Mouse (Mus musculus) hindbrain, embryonic 12.5 days (tissue): ENCODE results near the gene Stim1. TPM values are rescaled to one million over a fixed set of nuclear protein-coding genes. Genes with fewer than 3 reads are reported as not detected.
"Not testable (repeated sequence)": the region's sequence is repeated elsewhere in the genome, so short reads cannot be mapped to it uniquely, and the experiment has no call there.

Experiments used
- ATAC-seq: fragments of 200-750 bp; cut with Nextera tagmentation; 2 replicates; pipeline ENCODE4 v1.8.0; 2017; ENCODE audit warnings: moderate TSS enrichment; ENCODE audit not compliant: low FRiP score
- H3K27ac ChIP-seq: fragments of 300-500 bp; sonication (generic); 2 replicates; pipeline ENCODE4 v1.5.1; 2016; ENCODE audit warnings: mild to moderate bottlenecking
- H3K27me3 ChIP-seq: fragments of 300-500 bp; sonication (generic); 2 replicates; pipeline ENCODE4 v1.6.1; 2016; ENCODE audit warnings: mild to moderate bottlenecking
- H3K36me3 ChIP-seq: fragments of 300-500 bp; sonication (generic); 2 replicates; pipeline ENCODE4 v1.6.1; 2016; ENCODE audit warnings: mild to moderate bottlenecking
- H3K4me1 ChIP-seq: fragments of 300-500 bp; sonication (generic); 2 replicates; pipeline ENCODE4 v1.6.1; 2016
- H3K4me2 ChIP-seq: fragments of 300-500 bp; sonication (generic); replicated peaks from 2 replicates; pipeline ENCODE4 v1.6.1; 2016; ENCODE audit warnings: mild to moderate bottlenecking
- H3K4me3 ChIP-seq: fragments of 300-500 bp; sonication (generic); 2 replicates; pipeline ENCODE4 v1.5.1; 2016; ENCODE audit warnings: mild to moderate bottlenecking
- H3K9ac ChIP-seq: fragments of 300-500 bp; sonication (generic); 2 replicates; pipeline ENCODE4 v1.6.1; 2016; ENCODE audit warnings: mild to moderate bottlenecking, moderate library complexity
- H3K9me3 ChIP-seq: fragments of 300-500 bp; sonication (generic); replicated peaks from 2 replicates; pipeline ENCODE4 v1.6.1; 2016; ENCODE audit warnings: mild to moderate bottlenecking
- WGBS: fragments of 180-500 bp; shearing (Covaris S2); methylation state at CpG from one replicate; pipeline ENCODE4 v1.1.7; 2016; 5-methylcytosine and 5-hydroxymethylcytosine counted together
- polyA plus RNA-seq: library from polyadenylated mRNA; unstranded; fragments of >200 nt; fragmentation: Nextera tagmentation; extraction: Ambion mirVana; gene quantifications from 2 replicates; pipeline ENCODE4 v1.2.1, GENCODE M21; 2016

Gene Stim1
- polyA plus RNA-seq, 1 experiment from 2014 or later: 14.8 TPM

DNA sequence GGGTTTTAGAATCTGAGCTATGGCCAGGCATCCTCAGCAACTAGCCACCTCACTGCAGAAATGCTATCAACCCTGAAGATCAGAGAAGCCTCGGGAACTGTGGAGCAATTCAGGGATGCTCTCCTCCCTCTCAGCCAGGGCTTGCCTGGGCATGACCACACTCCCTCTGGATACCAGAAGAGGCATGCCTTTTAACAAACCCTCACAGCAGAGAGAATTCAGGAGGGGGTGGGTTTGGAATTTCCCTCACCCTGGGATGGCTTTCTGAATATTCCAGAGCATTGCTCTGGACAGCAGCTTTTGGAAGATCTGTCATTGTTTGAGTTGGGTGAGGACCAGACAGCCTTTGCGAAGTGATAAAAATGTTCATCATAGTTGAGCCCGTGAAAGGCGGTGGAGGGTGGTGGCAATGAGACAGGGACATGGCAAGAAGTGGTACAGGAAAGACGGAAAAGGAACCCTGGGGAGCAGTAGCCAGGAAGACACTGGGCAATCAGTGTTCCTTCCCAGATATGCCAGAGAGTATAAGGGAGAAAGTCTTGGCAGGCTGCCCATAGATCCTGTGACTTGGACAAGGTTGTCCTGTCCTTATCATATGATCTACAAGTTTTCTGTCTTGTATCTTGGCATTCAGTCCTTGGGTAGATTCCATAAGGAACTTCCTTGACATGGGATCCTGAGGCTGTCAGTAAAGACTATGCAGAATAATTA is 211.9 kb downstream of the Stim1 start:
- H3K36me3 ChIP-seq: no peaks in the 10 kb centered on the region
- 78% methylated on average over 5 of the region's 5 CpGs for WGBS

DNA sequence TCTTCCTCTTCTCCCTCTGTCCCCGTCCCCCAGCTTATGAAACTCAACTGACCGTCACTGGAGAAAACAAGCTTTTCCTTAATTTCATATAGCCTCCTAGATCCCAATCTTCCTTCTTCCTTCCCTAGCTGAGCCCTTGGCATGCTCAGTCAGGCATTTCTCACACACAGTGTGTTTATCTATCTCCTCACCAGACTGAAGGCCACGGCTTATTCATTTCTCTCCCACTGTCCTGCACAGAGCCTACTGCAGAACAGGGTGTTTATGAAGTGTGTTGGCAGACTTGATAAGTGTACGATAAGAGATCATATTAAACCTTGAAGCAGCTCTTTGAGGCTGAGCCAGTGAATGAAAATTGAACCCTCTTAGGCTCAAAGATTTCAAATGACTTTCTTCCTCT is 213.2 kb downstream of the Stim1 start:
- Histone ChIP-seq H3K36me3 (no peaks in the 10 kb centered on the region), H3K4me3 (no peak overlapping the region), H3K4me1 (no peaks in the 10 kb centered on the region), H3K27me3 (no peaks in the 10 kb centered on the region), H3K9ac (no peak overlapping the region), H3K9me3 (no peaks in the 10 kb centered on the region), H3K27ac (no peak overlapping the region), H3K4me2 (no peak overlapping the region)
- no peak for ATAC-seq
- WGBS: 94% methylated on average over 4 of the region's 4 CpGs

More for the DNA sequence above, 211.9 kb downstream of the Stim1 start:
- Histone ChIP-seq H3K4me3 (no peak overlapping the region), H3K9ac (no peak overlapping the region), H3K9me3 (no peaks in the 10 kb centered on the region), H3K4me2 (no peak overlapping the region), H3K4me1 (no peaks in the 10 kb centered on the region), H3K27ac (no peak overlapping the region), H3K27me3 (no peaks in the 10 kb centered on the region)
- no peak for ATAC-seq

GRCm38 (mm10) chr7:102481579-102481978 is 214.0 kb downstream of the Stim1 start, which contains the start of gene Olfr543:
Olfr543 (minus strand) TSS chr7:102481679.
- no peaks in the 10 kb centered on the region for H3K27me3 ChIP-seq
- H3K9me3 ChIP-seq: no peaks in the 10 kb centered on the region
- no peaks in the 10 kb centered on the region for H3K4me1 ChIP-seq
- H3K9ac ChIP-seq: no peak within 1 kb of the TSS
- WGBS: 97% methylated on average over 4 of the region's 4 CpGs
- no peak within 1 kb of the TSS for H3K27ac ChIP-seq
- no peaks in the 10 kb centered on the region for H3K36me3 ChIP-seq
- no peak for ATAC-seq
- H3K4me3 ChIP-seq: no peak within 1 kb of the TSS
- no peak within 1 kb of the TSS for H3K4me2 ChIP-seq

GRCm38 (mm10) chr7:102483665-102484064 is 216.1 kb downstream of the Stim1 start:
- no peak for ATAC-seq
- 92% methylated on average over 2 of the region's 2 CpGs for WGBS

DNA sequence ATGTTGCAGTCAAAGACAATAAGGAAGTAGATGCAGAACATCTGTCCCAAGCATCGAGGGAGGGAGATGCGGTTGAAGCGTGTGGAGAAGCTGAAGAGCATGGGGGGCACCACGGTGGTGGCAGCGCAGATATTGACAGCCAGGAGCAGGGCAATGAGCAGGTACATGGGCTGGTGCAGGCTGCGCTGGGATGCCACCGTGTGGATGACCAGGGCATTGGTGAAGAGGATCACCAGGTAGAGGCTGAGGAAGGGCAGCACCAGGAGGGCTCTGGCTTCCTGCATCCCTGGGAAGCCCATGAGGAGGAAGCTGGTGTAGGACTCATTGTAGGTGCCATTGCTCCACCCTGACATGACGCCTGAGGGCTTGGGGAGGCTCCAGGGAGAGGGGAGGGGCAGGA is 217.2 kb downstream of the Stim1 start:
- not testable (repeated sequence) for H3K4me1 ChIP-seq, H3K9ac ChIP-seq, H3K36me3 ChIP-seq, H3K9me3 ChIP-seq, ATAC-seq, H3K27ac ChIP-seq, H3K4me2 ChIP-seq, H3K4me3 ChIP-seq, H3K27me3 ChIP-seq
- WGBS: 72% methylated on average over 8 of the region's 8 CpGs

More at GRCm38 (mm10) chr7:102483665-102484064, 216.1 kb downstream of the Stim1 start:
- Histone ChIP-seq H3K4me2 (no peak overlapping the region), H3K27me3 (no peaks in the 10 kb centered on the region), H3K36me3 (no peaks in the 10 kb centered on the region), H3K27ac (no peak overlapping the region), H3K4me3 (no peak overlapping the region), H3K9ac (no peak overlapping the region), H3K9me3 (no peaks in the 10 kb centered on the region), H3K4me1 (no peaks in the 10 kb centered on the region)

DNA sequence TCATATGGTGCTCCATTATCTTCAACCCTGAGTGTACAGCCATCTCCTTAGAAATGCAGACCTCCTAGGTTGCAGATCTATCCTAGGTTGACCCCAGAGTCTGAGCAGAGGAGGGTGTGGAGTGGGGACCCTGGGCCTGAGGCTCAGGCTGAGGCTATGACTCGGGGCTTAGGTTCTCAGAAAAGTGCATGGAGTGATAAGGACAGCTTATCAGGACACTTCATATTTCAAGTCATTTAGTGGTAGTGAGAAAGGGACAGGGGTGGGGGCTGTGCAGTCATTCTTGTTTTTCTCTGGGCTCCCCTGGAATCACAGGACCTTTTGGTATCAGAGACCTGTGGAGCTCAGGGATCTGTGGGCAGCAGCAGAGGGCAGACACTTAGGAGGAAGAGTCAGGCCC is 218.5 kb downstream of the Stim1 start:
- no peak for ATAC-seq
- Histone ChIP-seq H3K9ac (no peak overlapping the region), H3K36me3 (no peaks in the 10 kb centered on the region), H3K27me3 (no peaks in the 10 kb centered on the region), H3K9me3 (no peaks in the 10 kb centered on the region), H3K4me3 (no peak overlapping the region), H3K27ac (no peak overlapping the region), H3K4me2 (no peak overlapping the region), H3K4me1 (no peaks in the 10 kb centered on the region)
- WGBS: 87% methylated on average over 1 of the region's 1 CpGs

Other genes with a start within 250 kb of the Stim1 start
- 3.9 and 5.4 TPM in 2 replicates for gene Il18bp, start 249.1 kb upstream of the Stim1 start, polyA plus RNA-seq
- gene Rnf121, start 202.3 kb upstream of the Stim1 start, polyA plus RNA-seq: 29.2 and 31.6 TPM in 2 replicates
- gene Xndc1, start 202.3 kb upstream of the Stim1 start, polyA plus RNA-seq: 34.6 and 37.3 TPM in 2 replicates
- gene Xntrpc, start 202.1 kb upstream of the Stim1 start, polyA plus RNA-seq: 2.5 and 3.0 TPM in 2 replicates
- gene Trpc2, start 184.7 kb upstream of the Stim1 start, polyA plus RNA-seq: 0.21 TPM in 1 of 2 replicates, not detected in the other
- gene Art1, start 166.1 kb upstream of the Stim1 start, polyA plus RNA-seq: 1.2 and 2.4 TPM in 2 replicates
- gene Art5, start 158.3 kb upstream of the Stim1 start, polyA plus RNA-seq: 1.1 and 1.3 TPM in 2 replicates
- gene Chrna10, start 151.0 kb upstream of the Stim1 start, polyA plus RNA-seq: not detected in 2 replicates
- gene Nup98, start 57.6 kb upstream of the Stim1 start, polyA plus RNA-seq: 42.0 and 42.3 TPM in 2 replicates
- 57.1 and 61.0 TPM in 2 replicates for gene Pgap2, start 57.6 kb upstream of the Stim1 start, polyA plus RNA-seq
- gene Rhog, start 11.8 kb upstream of the Stim1 start, polyA plus RNA-seq: 29.8 and 29.9 TPM in 2 replicates
- gene Rrm1, start 173.9 kb downstream of the Stim1 start, polyA plus RNA-seq: 114 and 116 TPM in 2 replicates
- 0.31 and 0.55 TPM in 2 replicates for gene Olfr543, start 213.9 kb downstream of the Stim1 start, polyA plus RNA-seq
- gene Olfr544, start 220.5 kb downstream of the Stim1 start, polyA plus RNA-seq: 0.15 and 0.20 TPM in 2 replicates
- 0.17 and 0.22 TPM in 2 replicates for gene Olfr545, start 231.8 kb downstream of the Stim1 start, polyA plus RNA-seq